Comparison of ENCODE assay signal across 9 mouse cellular contexts in the genomic region with DNA sequence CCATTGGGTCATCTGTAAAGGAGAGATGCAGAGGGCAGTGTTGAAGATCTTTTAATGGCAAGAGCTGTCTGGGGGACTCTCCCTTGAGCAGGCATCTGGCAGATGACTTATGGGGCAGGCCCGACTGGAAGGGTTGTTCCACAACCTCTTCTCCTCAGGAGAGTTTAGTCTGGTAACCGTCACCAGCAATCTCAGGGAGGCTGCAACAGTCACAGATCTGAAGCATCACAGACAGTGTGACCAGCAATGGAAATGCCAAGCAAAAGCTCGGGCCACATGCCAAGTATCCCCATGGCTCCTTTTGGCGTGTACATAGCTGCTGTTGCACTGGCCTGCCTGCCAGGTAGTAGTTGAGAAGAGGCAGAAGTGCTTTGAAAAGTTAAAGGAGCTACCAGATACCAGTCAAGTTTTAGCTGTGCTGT. TPM values are rescaled to one million over a fixed set of nuclear protein-coding genes. Genes with fewer than 3 reads are reported as not detected.
DNase-seq lines count a peak whose midpoint lies in the region; ATAC-seq and TF ChIP-seq lines count a peak whose summit lies in the region.
"Had no signal": no experiment of that assay in that cellular context is flagged by ENCODE, and none has a peak within 500 bp of the region (broad histone marks: within the 10 kb centered on the region; RNA-seq: fewer than 3 reads in every experiment).

No protein-coding gene starts in this region.

- TF ChIP-seq EP300 in lung, postnatal 0 days (IDR thresholded peaks at IDR 0.05), result no peak

- TF ChIP-seq POLR2A in lung, adult 2 months (IDR thresholded peaks at IDR 0.05; ENCODE audit: borderline replicate concordance, extremely low read depth, low read depth, low read length), result no peak

- no peak for ATAC-seq in lung, embryonic 14.5 days (ENCODE audit: insufficient read depth)
- ATAC-seq in erythroid progenitor cell, adult 5-6 weeks (replicated peaks; ENCODE audit: low FRiP score, poor library complexity, severe bottlenecking), result peak; percentile 27
- peak; percentile 9; the same call in 1 of the 2 replicates for ATAC-seq in lung, postnatal 0 days
- ATAC-seq in hindbrain, embryonic 12.5 days (ENCODE audit: low FRiP score), result no peak

- no peak overlapping the region for H3K4me3 ChIP-seq in lung, embryonic 14.5 days (ENCODE audit: low read depth, low read length)
- no peak overlapping the region for H3K4me3 ChIP-seq in lung, adult 2 months (replicated peaks; ENCODE audit: extremely low read depth, low read depth, low read length)
- no peak overlapping the region for H3K4me3 ChIP-seq in lung, postnatal 0 days (ENCODE audit: low read depth, low read length)
- H3K4me3 ChIP-seq in hindbrain, embryonic 12.5 days, result no peak overlapping the region
- no peak overlapping the region for H3K4me3 ChIP-seq in limb, embryonic 10.5 days

- H3K4me1 ChIP-seq in lung, embryonic 14.5 days (ENCODE audit: insufficient read depth), result no peaks in the 10 kb centered on the region
- peaks cover 8% of the 10 kb centered on the region for H3K4me1 ChIP-seq in lung, adult 2 months (ENCODE audit: control insufficient read depth, insufficient read depth, low read length)
- peaks cover 6% of the 10 kb centered on the region; the same call in 1 of the 2 replicates for H3K4me1 ChIP-seq in lung, postnatal 0 days (ENCODE audit: insufficient read depth, low read depth, low read length)
- no peaks in the 10 kb centered on the region; the same call in 1 of the 2 replicates for H3K4me1 ChIP-seq in hindbrain, embryonic 12.5 days
- peaks cover 9% of the 10 kb centered on the region; the same call in 1 of the 2 replicates for H3K4me1 ChIP-seq in limb, embryonic 10.5 days

- WGBS in lung, embryonic 14.5 days, result 61% methylated on average over 4 of the region's 4 CpGs
- 59% methylated on average over 4 of the region's 4 CpGs for WGBS in lung, adult 2 months
- WGBS in lung, postnatal 0 days, result 37% methylated on average over 4 of the region's 4 CpGs
- WGBS in hindbrain, embryonic 12.5 days, result 77% methylated on average over 4 of the region's 4 CpGs
- 70% methylated on average over 4 of the region's 4 CpGs for WGBS in limb, embryonic 10.5 days

- no peak for TF ChIP-seq CTCF in lung, embryonic 14.5 days (IDR thresholded peaks at IDR 0.05; ENCODE audit: low read depth)
- no peak for TF ChIP-seq CTCF in lung, adult 2 months (IDR thresholded peaks at IDR 0.05; ENCODE audit: insufficient read depth, low read length)
- no peak for TF ChIP-seq CTCF in lung, postnatal 0 days (IDR thresholded peaks at IDR 0.05)

- H3K36me3 ChIP-seq in lung, embryonic 14.5 days (ENCODE audit: insufficient read depth), result no peaks in the 10 kb centered on the region
- 0 out of 2 replicates have a peak, but pooled peaks cover 10% of the 10 kb centered on the region for H3K36me3 ChIP-seq in lung, postnatal 0 days (ENCODE audit: insufficient read depth, low read length)
- no peaks in the 10 kb centered on the region for H3K36me3 ChIP-seq in hindbrain, embryonic 12.5 days
- H3K36me3 ChIP-seq in limb, embryonic 10.5 days, result no peaks in the 10 kb centered on the region

- H3K27me3 ChIP-seq in lung, embryonic 14.5 days (ENCODE audit: insufficient read depth, low read length), result no peaks in the 10 kb centered on the region
- no peaks in the 10 kb centered on the region for H3K27me3 ChIP-seq in lung, postnatal 0 days (replicated peaks; ENCODE audit: insufficient read depth, low read length)
- peaks cover 5% of the 10 kb centered on the region; the same call in 1 of the 2 replicates for H3K27me3 ChIP-seq in hindbrain, embryonic 12.5 days
- 0 out of 2 replicates have a peak, but pooled peaks cover 3% of the 10 kb centered on the region for H3K27me3 ChIP-seq in limb, embryonic 10.5 days (ENCODE audit: low read depth, poor library complexity, severe bottlenecking)

- no peak overlapping the region; the same call in 1 of the 2 replicates for H3K9ac ChIP-seq in lung, embryonic 14.5 days
- H3K9ac ChIP-seq in lung, postnatal 0 days (replicated peaks; ENCODE audit: low read depth), result no peak overlapping the region
- no peak overlapping the region for H3K9ac ChIP-seq in hindbrain, embryonic 12.5 days

- peak overlapping the region; percentile 5; the same call in 1 of the 2 replicates for H3K4me2 ChIP-seq in lung, embryonic 14.5 days
- no peak overlapping the region for H3K4me2 ChIP-seq in lung, postnatal 0 days (replicated peaks; ENCODE audit: low read depth, low read length)
- no peak overlapping the region for H3K4me2 ChIP-seq in hindbrain, embryonic 12.5 days (replicated peaks)

- H3K27ac ChIP-seq in lung, embryonic 14.5 days (ENCODE audit: low read depth), result peak overlapping the region; percentile 25
- H3K27ac ChIP-seq in lung, postnatal 0 days (ENCODE audit: low read length), result 0 out of 2 replicates have a peak overlapping the region, but pooled peaks have one; percentile 75
- H3K27ac ChIP-seq in hindbrain, embryonic 12.5 days, result no peak overlapping the region
- no peak overlapping the region for H3K27ac ChIP-seq in limb, embryonic 10.5 days

- no peak for DNase-seq in lung, embryonic 14.5 days
- DNase-seq in lung, adult 2 months, result no peak
- peak; percentile 68 for DNase-seq in brain, adult 2 months (ENCODE audit: low read depth, low spot score)
- DNase-seq in lung, postnatal 0 days (ENCODE audit: low spot score), result no peak
- no peak for DNase-seq in thymus, postnatal 36 days
- DNase-seq in limb, embryonic 10.5 days (ENCODE audit: low spot score), result no peak

- no peaks in the 10 kb centered on the region for H3K9me3 ChIP-seq in lung, embryonic 14.5 days (ENCODE audit: low read depth, low read length)
- no peaks in the 10 kb centered on the region for H3K9me3 ChIP-seq in lung, postnatal 0 days (ENCODE audit: low read length)
- no peaks in the 10 kb centered on the region for H3K9me3 ChIP-seq in hindbrain, embryonic 12.5 days (replicated peaks)
- H3K9me3 ChIP-seq in limb, embryonic 10.5 days (replicated peaks), result no peaks in the 10 kb centered on the region

RNA-seq across cellular contexts. Expression of gene AA986860, which starts 8.5 kb away (rescaled TPM):
- polyA plus RNA-seq in lung, embryonic 14.5 days (2014; fragmentation: Nextera tagmentation; extraction: Ambion mirVana), result 7.8 TPM in 2 replicates
- 25.6 and 35.4 TPM in 2 replicates for polyA plus RNA-seq in lung, adult 2 months (2012; rRNA removed)
- 8.6 and 11.3 TPM in 2 replicates for total RNA-seq in erythroid progenitor cell, adult 5-6 weeks (2015; ENCODE audit: low replicate concordance)
- 8.0 and 9.4 TPM in 2 replicates for total RNA-seq in erythroid progenitor cell, adult 5-6 weeks (2017; ENCODE audit: low replicate concordance)
- 53.1 and 60.9 TPM in 2 replicates for polyA plus RNA-seq in lung, postnatal 0 days (2015; fragmentation: Nextera tagmentation; extraction: Ambion mirVana)
- 1.2 and 1.3 TPM in 2 replicates for polyA plus RNA-seq in hindbrain, embryonic 12.5 days (2016; fragmentation: Nextera tagmentation; extraction: Ambion mirVana)
- polyA plus RNA-seq in limb, embryonic 10.5 days (2016; fragmentation: Nextera tagmentation; extraction: Ambion mirVana), result 0.23 and 0.38 TPM in 2 replicates

RNA-seq across cellular contexts. Expression of gene Pfkfb2, which starts 11.2 kb away (rescaled TPM):
- polyA plus RNA-seq in lung, embryonic 14.5 days (2014; fragmentation: Nextera tagmentation; extraction: Ambion mirVana), result 6.5 and 7.2 TPM in 2 replicates
- polyA plus RNA-seq in lung, adult 2 months (2012; rRNA removed), result 16.7 and 23.7 TPM in 2 replicates
- 23.5 and 26.7 TPM in 2 replicates for total RNA-seq in erythroid progenitor cell, adult 5-6 weeks (2015; ENCODE audit: low replicate concordance)
- total RNA-seq in erythroid progenitor cell, adult 5-6 weeks (2017; ENCODE audit: low replicate concordance), result 38.4 and 45.7 TPM in 2 replicates
- polyA plus RNA-seq in lung, postnatal 0 days (2015; fragmentation: Nextera tagmentation; extraction: Ambion mirVana), result 12.8 and 13.5 TPM in 2 replicates
- polyA plus RNA-seq in hindbrain, embryonic 12.5 days (2016; fragmentation: Nextera tagmentation; extraction: Ambion mirVana), result 17.0 and 17.8 TPM in 2 replicates
- polyA plus RNA-seq in limb, embryonic 10.5 days (2016; fragmentation: Nextera tagmentation; extraction: Ambion mirVana), result 3.4 and 5.1 TPM in 2 replicates

RNA-seq across cellular contexts. Expression of gene Yod1, which starts 23.1 kb away (rescaled TPM):
- 11.7 and 11.8 TPM in 2 replicates for polyA plus RNA-seq in lung, embryonic 14.5 days (2014; fragmentation: Nextera tagmentation; extraction: Ambion mirVana)
- 2.2 and 3.1 TPM in 2 replicates for polyA plus RNA-seq in lung, adult 2 months (2012; rRNA removed)
- 54.8 and 88.0 TPM in 2 replicates for total RNA-seq in erythroid progenitor cell, adult 5-6 weeks (2015; ENCODE audit: low replicate concordance)
- 53.1 and 58.8 TPM in 2 replicates for total RNA-seq in erythroid progenitor cell, adult 5-6 weeks (2017; ENCODE audit: low replicate concordance)
- 15.0 and 17.1 TPM in 2 replicates for polyA plus RNA-seq in lung, postnatal 0 days (2015; fragmentation: Nextera tagmentation; extraction: Ambion mirVana)
- polyA plus RNA-seq in hindbrain, embryonic 12.5 days (2016; fragmentation: Nextera tagmentation; extraction: Ambion mirVana), result 19.2 and 19.9 TPM in 2 replicates
- 6.0 and 8.2 TPM in 2 replicates for polyA plus RNA-seq in limb, embryonic 10.5 days (2016; fragmentation: Nextera tagmentation; extraction: Ambion mirVana)

RNA-seq across cellular contexts. Expression of gene Gm29427, which starts 24.6 kb away (rescaled TPM):
- not detected in 2 replicates for polyA plus RNA-seq in lung, embryonic 14.5 days (2014; fragmentation: Nextera tagmentation; extraction: Ambion mirVana)
- 0.10 TPM in 1 of 2 replicates, not detected in the other for polyA plus RNA-seq in lung, adult 2 months (2012; rRNA removed)
- total RNA-seq in erythroid progenitor cell, adult 5-6 weeks (2015; ENCODE audit: low replicate concordance), result not detected in 2 replicates
- not detected in 2 replicates for total RNA-seq in erythroid progenitor cell, adult 5-6 weeks (2017; ENCODE audit: low replicate concordance)
- polyA plus RNA-seq in lung, postnatal 0 days (2015; fragmentation: Nextera tagmentation; extraction: Ambion mirVana), result not detected in 2 replicates
- 0.15 TPM in 1 of 2 replicates, not detected in the other for polyA plus RNA-seq in hindbrain, embryonic 12.5 days (2016; fragmentation: Nextera tagmentation; extraction: Ambion mirVana)
- polyA plus RNA-seq in limb, embryonic 10.5 days (2016; fragmentation: Nextera tagmentation; extraction: Ambion mirVana), result not detected in 2 replicates
- polyA plus RNA-seq: kidney, embryonic 14.5 days had no signal

Comparison
In these comparisons a context has a peak if more than half of its experiments do, and no peak if none do; other contexts are left out.
1. ATAC-seq: peak in erythroid progenitor cell, adult 5-6 weeks (single experiment) and lung, postnatal 0 days (single experiment); none in lung, embryonic 14.5 days (single experiment) and hindbrain, embryonic 12.5 days (single experiment).
2. H3K27ac ChIP-seq: peak in lung, embryonic 14.5 days (single experiment) and lung, postnatal 0 days (single experiment); none in hindbrain, embryonic 12.5 days (single experiment) and limb, embryonic 10.5 days (single experiment).